Mouse (Mus musculus): ENCODE results near the gene Creb3l4.

DNA sequence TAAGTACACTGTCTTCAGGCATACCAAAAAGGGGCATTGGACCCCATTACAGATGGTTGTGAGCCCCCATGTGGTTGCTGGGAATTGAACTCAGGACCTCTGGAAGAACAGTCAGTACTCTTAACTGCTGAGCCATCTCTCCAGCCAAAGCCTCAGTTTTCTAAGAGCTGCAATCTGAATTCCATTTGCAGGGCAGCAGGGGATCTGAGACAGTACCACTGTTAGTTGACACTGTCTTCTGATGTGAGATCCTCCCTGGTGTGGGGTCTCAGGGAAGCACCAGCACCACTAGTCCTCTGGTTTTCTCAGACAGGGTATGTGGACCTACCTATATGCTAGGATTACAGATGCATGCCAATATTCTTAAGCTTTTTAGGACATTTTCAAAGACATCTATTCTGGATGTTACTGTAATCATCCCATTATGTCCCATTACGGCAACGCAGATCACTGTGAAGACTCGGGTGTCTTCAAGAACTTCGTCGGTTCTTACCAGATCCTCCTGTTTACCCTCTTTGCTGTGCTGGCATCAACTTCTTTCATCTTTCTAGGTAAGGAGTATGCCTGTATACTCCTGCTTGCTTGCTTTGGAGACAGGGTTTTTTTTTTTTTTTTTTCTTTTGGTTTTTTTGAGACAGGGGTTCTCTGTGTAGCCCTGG lies 33.3 kb downstream of the Creb3l4 start:
- TF ChIP-seq CTCF (IDR thresholded peaks at IDR 0.05) (no peak), POLR2A (IDR thresholded peaks at IDR 0.05; ENCODE audit: insufficient read depth, low read depth, low read length) (peak; percentile 20; the same call in 1 of the 2 replicates), EP300 (IDR thresholded peaks at IDR 0.05; ENCODE audit: insufficient read depth, low read depth, low read length) (no peak)

Data from heart, adult 2 months (tissue).